ENCODE assay signal across 8 mouse cellular contexts in genomic region chr14:119124061-119124460, GRCm38 (mm10). TPM values are rescaled to one million over a fixed set of nuclear protein-coding genes. Genes with fewer than 3 reads are reported as not detected.
DNase-seq lines count a peak whose midpoint lies in the region; ATAC-seq lines count a peak whose summit lies in the region.

No protein-coding gene starts in this region.

- 23% methylated on average over 3 of the region's 3 CpGs for WGBS in kidney, embryonic 16.5 days
- 32% methylated on average over 3 of the region's 3 CpGs for WGBS in embryonic facial prominence, embryonic 11.5 days
- WGBS in hindbrain, embryonic 11.5 days, result 27% methylated on average over 3 of the region's 3 CpGs

- H3K27ac ChIP-seq in kidney, embryonic 16.5 days (ENCODE audit: low read length), result no peak overlapping the region
- H3K27ac ChIP-seq in embryonic facial prominence, embryonic 11.5 days (replicated peaks; ENCODE audit: low read depth, low read length), result no peak overlapping the region
- H3K27ac ChIP-seq in hindbrain, embryonic 11.5 days (ENCODE audit: low read depth, low read length), result no peak overlapping the region

- peak overlapping the region; percentile 46 for H3K4me3 ChIP-seq in kidney, embryonic 16.5 days (ENCODE audit: low read length)
- no peak overlapping the region for H3K4me3 ChIP-seq in embryonic facial prominence, embryonic 11.5 days (ENCODE audit: low read depth, low read length)
- peak overlapping the region; percentile 26; the same call in 1 of the 2 replicates for H3K4me3 ChIP-seq in hindbrain, embryonic 11.5 days (ENCODE audit: low read depth, low read length)

- peak overlapping the region; percentile 62 for H3K4me2 ChIP-seq in kidney, embryonic 16.5 days (replicated peaks; ENCODE audit: low read depth, low read length)
- peak overlapping the region; percentile 50 for H3K4me2 ChIP-seq in embryonic facial prominence, embryonic 11.5 days (ENCODE audit: low read depth, low read length)
- peak overlapping the region; percentile 33 for H3K4me2 ChIP-seq in hindbrain, embryonic 11.5 days (replicated peaks; ENCODE audit: low read depth, low read length)

- peak; percentile 87 for ATAC-seq in kidney, embryonic 16.5 days (ENCODE audit: low FRiP score, low TSS enrichment)
- ATAC-seq in embryonic facial prominence, embryonic 11.5 days (replicated peaks; ENCODE audit: insufficient number of reproducible peaks, low FRiP score, low TSS enrichment, low read depth), result peak; percentile 88
- peak; percentile 78 for ATAC-seq in hindbrain, embryonic 11.5 days (ENCODE audit: low FRiP score)
- no peak for ATAC-seq in megakaryocyte, adult 5-6 weeks (ENCODE audit: poor library complexity, severe bottlenecking)

- DNase-seq in kidney, adult 8-10 months, result no peak
- DNase-seq in embryonic facial prominence, embryonic 11.5 days (ENCODE audit: low spot score), result peak; percentile 60
- DNase-seq in hindbrain, embryonic 11.5 days (ENCODE audit: low spot score), result peak; percentile 58
- DNase-seq in lung, postnatal 10 days, result peak; percentile 60
- peak; percentile 21 for DNase-seq in yolk sac, embryonic 10.5 days (ENCODE audit: low spot score)
- DNase-seq in thymus, postnatal 0 days (ENCODE audit: low spot score), result no peak

- H3K9me3 ChIP-seq in kidney, embryonic 16.5 days (ENCODE audit: low read length), result no peaks in the 10 kb centered on the region; the same call in 1 of the 2 replicates
- no peaks in the 10 kb centered on the region for H3K9me3 ChIP-seq in embryonic facial prominence, embryonic 11.5 days (replicated peaks; ENCODE audit: control insufficient read depth, low read length)
- no peaks in the 10 kb centered on the region for H3K9me3 ChIP-seq in hindbrain, embryonic 11.5 days (ENCODE audit: control insufficient read depth, low read length)

- no peaks in the 10 kb centered on the region for H3K27me3 ChIP-seq in kidney, embryonic 16.5 days (ENCODE audit: insufficient read depth, low read length)
- H3K27me3 ChIP-seq in embryonic facial prominence, embryonic 11.5 days (ENCODE audit: control insufficient read depth, insufficient read depth, low read length), result no peaks in the 10 kb centered on the region
- peaks cover 8% of the 10 kb centered on the region; the same call in 1 of the 2 replicates for H3K27me3 ChIP-seq in hindbrain, embryonic 11.5 days (ENCODE audit: control insufficient read depth, insufficient read depth, low read length)

- no peaks in the 10 kb centered on the region for H3K36me3 ChIP-seq in kidney, embryonic 16.5 days (ENCODE audit: insufficient read depth, low read length)
- H3K36me3 ChIP-seq in embryonic facial prominence, embryonic 11.5 days (replicated peaks; ENCODE audit: control insufficient read depth, insufficient read depth, low read depth, low read length), result no peaks in the 10 kb centered on the region
- H3K36me3 ChIP-seq in hindbrain, embryonic 11.5 days (ENCODE audit: control insufficient read depth, insufficient read depth, low read length), result no peaks in the 10 kb centered on the region

- no peaks in the 10 kb centered on the region for H3K4me1 ChIP-seq in kidney, embryonic 16.5 days (ENCODE audit: insufficient read depth, low read length)
- H3K4me1 ChIP-seq in embryonic facial prominence, embryonic 11.5 days (ENCODE audit: control insufficient read depth, insufficient read depth, low read length), result no peaks in the 10 kb centered on the region
- no peaks in the 10 kb centered on the region for H3K4me1 ChIP-seq in hindbrain, embryonic 11.5 days (replicated peaks; ENCODE audit: control insufficient read depth, insufficient read depth, low read length)

- H3K9ac ChIP-seq in kidney, embryonic 16.5 days (replicated peaks; ENCODE audit: low read length), result no peak overlapping the region
- no peak overlapping the region for H3K9ac ChIP-seq in embryonic facial prominence, embryonic 11.5 days (replicated peaks; ENCODE audit: low read length)
- no peak overlapping the region for H3K9ac ChIP-seq in hindbrain, embryonic 11.5 days (ENCODE audit: low read depth, low read length)

RNA-seq across cellular contexts. Expression of gene Hs6st3, which starts 14.1 kb away (rescaled TPM):
- polyA plus RNA-seq in kidney, embryonic 16.5 days (2015; fragmentation: Nextera tagmentation; extraction: Ambion mirVana), result 0.09 and 0.10 TPM in 2 replicates
- 0.20 and 0.24 TPM in 2 replicates for polyA plus RNA-seq in embryonic facial prominence, embryonic 11.5 days (2014; fragmentation: Nextera tagmentation; extraction: Ambion mirVana)
- 0.33 and 0.57 TPM in 2 replicates for polyA plus RNA-seq in hindbrain, embryonic 11.5 days (2014; fragmentation: Nextera tagmentation; extraction: Ambion mirVana)
- not detected in 2 replicates for polyA plus RNA-seq in thymus, postnatal 0 days (2015; fragmentation: Nextera tagmentation; extraction: Ambion mirVana)
- not detected in 2 replicates for total RNA-seq in megakaryocyte, adult 5-6 weeks (2015)
- total RNA-seq in megakaryocyte, adult 5-6 weeks (2017), result not detected in 2 replicates

RNA-seq across cellular contexts. Expression of gene Uggt2, which starts 24.8 kb away (rescaled TPM):
- 12.2 and 14.3 TPM in 2 replicates for polyA plus RNA-seq in kidney, embryonic 16.5 days (2015; fragmentation: Nextera tagmentation; extraction: Ambion mirVana)
- polyA plus RNA-seq in embryonic facial prominence, embryonic 11.5 days (2014; fragmentation: Nextera tagmentation; extraction: Ambion mirVana), result 13.5 and 15.6 TPM in 2 replicates
- 17.2 and 21.9 TPM in 2 replicates for polyA plus RNA-seq in hindbrain, embryonic 11.5 days (2014; fragmentation: Nextera tagmentation; extraction: Ambion mirVana)
- 2.1 and 2.4 TPM in 2 replicates for polyA plus RNA-seq in thymus, postnatal 0 days (2015; fragmentation: Nextera tagmentation; extraction: Ambion mirVana)
- 0.58 and 1.6 TPM in 2 replicates for total RNA-seq in megakaryocyte, adult 5-6 weeks (2015)
- total RNA-seq in megakaryocyte, adult 5-6 weeks (2017), result 1.2 and 2.2 TPM in 2 replicates

Comparison
In these comparisons a context has a peak if more than half of its experiments do, and no peak if none do; other contexts are left out.
1. DNase-seq: peak in embryonic facial prominence, embryonic 11.5 days (single experiment), hindbrain, embryonic 11.5 days (single experiment), lung, postnatal 10 days (single experiment) and yolk sac, embryonic 10.5 days (single experiment); none in kidney, adult 8-10 months (0 of 2) and thymus, postnatal 0 days (single experiment).
2. Peak in every context shown above with its lines, with median percentiles within 50 percentile points of each other: H3K4me2 ChIP-seq.